Mouse (Mus musculus): ENCODE data around the gene Ppp6r3. TPM values are rescaled to one million over a fixed set of nuclear protein-coding genes. Genes with fewer than 3 reads are reported as not detected.

Gene Ppp6r3
- polyA plus RNA-seq (2014; fragmentation: Nextera tagmentation; extraction: Ambion mirVana): 53.9 and 58.9 TPM in 2 replicates

- H3K9ac ChIP-seq (ENCODE audit: low read depth, low read length): peak within 1 kb of the TSS; percentile 81
- H3K27me3 ChIP-seq (replicated peaks; ENCODE audit: control insufficient read depth, insufficient read depth, low read length): no peaks in the 10 kb centered on the region
- peak; percentile 95 for DNase-seq (ENCODE audit: low spot score)
- no peaks in the 10 kb centered on the region for H3K9me3 ChIP-seq (ENCODE audit: control insufficient read depth, low read length)
- ATAC-seq (replicated peaks; ENCODE audit: low FRiP score): peak; percentile 96
- peak within 1 kb of the TSS; percentile 80 for H3K4me3 ChIP-seq (ENCODE audit: low read depth, low read length)
- peak within 1 kb of the TSS; percentile 96 for H3K4me2 ChIP-seq
- H3K27ac ChIP-seq (ENCODE audit: low read depth, low read length): peak within 1 kb of the TSS; percentile 80
- H3K36me3 ChIP-seq (ENCODE audit: control insufficient read depth, insufficient read depth, low read length): no peaks in the 10 kb centered on the region
- H3K4me1 ChIP-seq (replicated peaks; ENCODE audit: control insufficient read depth, insufficient read depth, low read length): peaks cover 29% of the 10 kb centered on the region
- WGBS: under 1% methylated on average over 51 of the region's 51 CpGs
These were observed at the start of gene Ppp6r3 for GRCm38 (mm10) chr19:3575632-3576384. Ppp6r3 (minus strand) TSS chr19:3575749.

DNA sequence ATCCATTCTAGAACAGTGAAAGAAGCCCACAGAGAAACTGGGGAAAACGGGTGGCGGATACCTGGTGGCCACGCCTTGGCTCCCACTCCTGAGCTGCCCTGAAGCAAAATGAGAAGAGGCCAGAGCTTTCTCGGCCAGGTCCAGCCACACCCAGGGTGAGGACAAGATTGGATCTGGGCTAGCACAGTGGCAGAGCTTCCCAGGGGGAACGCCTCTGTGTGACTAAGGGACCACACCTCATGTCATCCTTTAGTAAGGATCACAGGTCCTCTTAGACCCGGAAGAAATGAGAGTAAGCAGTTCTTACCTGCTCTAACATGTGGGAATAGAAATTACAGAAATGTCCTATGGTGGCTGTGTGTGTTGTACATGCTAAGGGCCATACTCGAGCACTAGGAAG is 49.6 kb upstream of the Ppp6r3 start:
- no peaks in the 10 kb centered on the region for H3K27me3 ChIP-seq (replicated peaks; ENCODE audit: control insufficient read depth, insufficient read depth, low read length)
- H3K4me2 ChIP-seq: no peak overlapping the region
- WGBS: 80% methylated on average over 7 of the region's 7 CpGs
- no peaks in the 10 kb centered on the region for H3K4me1 ChIP-seq (replicated peaks; ENCODE audit: control insufficient read depth, insufficient read depth, low read length)
- H3K9me3 ChIP-seq (ENCODE audit: control insufficient read depth, low read length): no peaks in the 10 kb centered on the region; the same call in 1 of the 2 replicates
- no peak for ATAC-seq (replicated peaks; ENCODE audit: low FRiP score)
- DNase-seq (ENCODE audit: low spot score): no peak
- peaks cover 27% of the 10 kb centered on the region for H3K36me3 ChIP-seq (ENCODE audit: control insufficient read depth, insufficient read depth, low read length)
- no peak overlapping the region for H3K9ac ChIP-seq (ENCODE audit: low read depth, low read length)
- H3K27ac ChIP-seq (ENCODE audit: low read depth, low read length): no peak overlapping the region
- H3K4me3 ChIP-seq (ENCODE audit: low read depth, low read length): no peak overlapping the region

- Histone ChIP-seq H3K4me3 (ENCODE audit: low read depth, low read length) (no peak overlapping the region), H3K4me2 (no peak overlapping the region), H3K4me1 (replicated peaks; ENCODE audit: control insufficient read depth, insufficient read depth, low read length) (no peaks in the 10 kb centered on the region), H3K27ac (ENCODE audit: low read depth, low read length) (no peak overlapping the region), H3K27me3 (replicated peaks; ENCODE audit: control insufficient read depth, insufficient read depth, low read length) (no peaks in the 10 kb centered on the region), H3K9me3 (ENCODE audit: control insufficient read depth, low read length) (peaks cover 4% of the 10 kb centered on the region; the same call in 1 of the 2 replicates), H3K9ac (ENCODE audit: low read depth, low read length) (no peak overlapping the region), H3K36me3 (ENCODE audit: control insufficient read depth, insufficient read depth, low read length) (peaks cover 37% of the 10 kb centered on the region)
- ATAC-seq (replicated peaks; ENCODE audit: low FRiP score) (peak; percentile 61), DNase-seq (ENCODE audit: low spot score) (peak; percentile 62)
- WGBS: 61% methylated on average over 5 of the region's 5 CpGs
These were observed 48.3 kb upstream of the Ppp6r3 start for GRCm38 (mm10) chr19:3623824-3624223.

DNA sequence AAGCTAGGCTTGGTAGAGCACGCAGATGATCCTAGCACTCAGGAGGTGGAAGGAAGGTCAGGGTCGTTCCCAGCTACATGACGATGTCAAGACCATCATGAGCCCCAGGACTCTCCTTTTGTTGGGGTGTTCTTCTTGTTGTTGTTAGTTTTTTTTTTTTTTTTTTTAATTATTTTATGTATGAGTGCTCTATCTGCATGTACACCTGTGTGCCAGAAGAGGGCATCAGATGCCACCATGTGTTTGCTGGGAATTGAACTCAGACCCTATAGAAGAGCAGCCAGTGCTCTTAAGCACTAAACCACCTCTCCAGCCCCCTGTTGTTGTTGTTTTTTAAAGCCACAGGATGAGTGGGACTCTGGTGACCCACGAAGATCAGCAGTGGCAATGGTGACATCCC is 47.7 kb upstream of the Ppp6r3 start:
- peaks cover 4% of the 10 kb centered on the region; the same call in 1 of the 2 replicates for H3K9me3 ChIP-seq (ENCODE audit: control insufficient read depth, low read length)
- H3K4me1 ChIP-seq (replicated peaks; ENCODE audit: control insufficient read depth, insufficient read depth, low read length): no peaks in the 10 kb centered on the region
- no peak for DNase-seq (ENCODE audit: low spot score)
- peaks cover 37% of the 10 kb centered on the region for H3K36me3 ChIP-seq (ENCODE audit: control insufficient read depth, insufficient read depth, low read length)
- no peak overlapping the region for H3K4me3 ChIP-seq (ENCODE audit: low read depth, low read length)
- no peak overlapping the region for H3K9ac ChIP-seq (ENCODE audit: low read depth, low read length)
- ATAC-seq (replicated peaks; ENCODE audit: low FRiP score): no peak
- no peaks in the 10 kb centered on the region for H3K27me3 ChIP-seq (replicated peaks; ENCODE audit: control insufficient read depth, insufficient read depth, low read length)
- no peak overlapping the region for H3K4me2 ChIP-seq
- H3K27ac ChIP-seq (ENCODE audit: low read depth, low read length): no peak overlapping the region
- 91% methylated on average over 4 of the region's 4 CpGs for WGBS

GRCm38 (mm10) chr19:3620871-3621270 is 45.3 kb upstream of the Ppp6r3 start:
- H3K9me3 ChIP-seq (ENCODE audit: control insufficient read depth, low read length): peaks cover 4% of the 10 kb centered on the region; the same call in 1 of the 2 replicates
- ATAC-seq (replicated peaks; ENCODE audit: low FRiP score): no peak
- H3K36me3 ChIP-seq (ENCODE audit: control insufficient read depth, insufficient read depth, low read length): peaks cover 34% of the 10 kb centered on the region
- no peak overlapping the region for H3K4me3 ChIP-seq (ENCODE audit: low read depth, low read length)
- DNase-seq (ENCODE audit: low spot score): no peak
- H3K27me3 ChIP-seq (replicated peaks; ENCODE audit: control insufficient read depth, insufficient read depth, low read length): no peaks in the 10 kb centered on the region
- H3K4me2 ChIP-seq: no peak overlapping the region
- 91% methylated on average over 10 of the region's 10 CpGs for WGBS
- H3K27ac ChIP-seq (ENCODE audit: low read depth, low read length): no peak overlapping the region
- no peaks in the 10 kb centered on the region for H3K4me1 ChIP-seq (replicated peaks; ENCODE audit: control insufficient read depth, insufficient read depth, low read length)
- H3K9ac ChIP-seq (ENCODE audit: low read depth, low read length): no peak overlapping the region

- H3K27me3 ChIP-seq (replicated peaks; ENCODE audit: control insufficient read depth, insufficient read depth, low read length): no peaks in the 10 kb centered on the region
- H3K9me3 ChIP-seq (ENCODE audit: control insufficient read depth, low read length): peaks cover 4% of the 10 kb centered on the region; the same call in 1 of the 2 replicates
- no peak overlapping the region for H3K27ac ChIP-seq (ENCODE audit: low read depth, low read length)
- H3K4me2 ChIP-seq: no peak overlapping the region
- ATAC-seq (replicated peaks; ENCODE audit: low FRiP score): no peak
- H3K4me3 ChIP-seq (ENCODE audit: low read depth, low read length): no peak overlapping the region
- DNase-seq (ENCODE audit: low spot score): no peak
- H3K4me1 ChIP-seq (replicated peaks; ENCODE audit: control insufficient read depth, insufficient read depth, low read length): no peaks in the 10 kb centered on the region
- no peak overlapping the region for H3K9ac ChIP-seq (ENCODE audit: low read depth, low read length)
- H3K36me3 ChIP-seq (ENCODE audit: control insufficient read depth, insufficient read depth, low read length): peaks cover 41% of the 10 kb centered on the region
- 79% methylated on average over 2 of the region's 2 CpGs for WGBS
These were observed 43.8 kb upstream of the Ppp6r3 start for GRCm38 (mm10) chr19:3619359-3619758.

GRCm38 (mm10) chr19:3613991-3614390 is 38.4 kb upstream of the Ppp6r3 start:
- Histone ChIP-seq H3K9ac (ENCODE audit: low read depth, low read length) (no peak overlapping the region), H3K27me3 (replicated peaks; ENCODE audit: control insufficient read depth, insufficient read depth, low read length) (no peaks in the 10 kb centered on the region), H3K4me2 (no peak overlapping the region), H3K36me3 (ENCODE audit: control insufficient read depth, insufficient read depth, low read length) (peaks cover 34% of the 10 kb centered on the region), H3K4me1 (replicated peaks; ENCODE audit: control insufficient read depth, insufficient read depth, low read length) (no peaks in the 10 kb centered on the region), H3K4me3 (ENCODE audit: low read depth, low read length) (no peak overlapping the region), H3K9me3 (ENCODE audit: control insufficient read depth, low read length) (no peaks in the 10 kb centered on the region), H3K27ac (ENCODE audit: low read depth, low read length) (no peak overlapping the region)
- DNase-seq (ENCODE audit: low spot score): no peak
- WGBS: 90% methylated on average over 10 of the region's 10 CpGs
- no peak for ATAC-seq (replicated peaks; ENCODE audit: low FRiP score)

GRCm38 (mm10) chr19:3612534-3613273 is 37.2 kb upstream of the Ppp6r3 start:
- no peaks in the 10 kb centered on the region for H3K4me1 ChIP-seq (replicated peaks; ENCODE audit: control insufficient read depth, insufficient read depth, low read length)
- H3K4me3 ChIP-seq (ENCODE audit: low read depth, low read length): no peak overlapping the region
- H3K27ac ChIP-seq (ENCODE audit: low read depth, low read length): no peak overlapping the region
- no peak overlapping the region for H3K4me2 ChIP-seq
- DNase-seq (ENCODE audit: low spot score) (no peak), ATAC-seq (replicated peaks; ENCODE audit: low FRiP score) (no peak)
- H3K36me3 ChIP-seq (ENCODE audit: control insufficient read depth, insufficient read depth, low read length): peaks cover 32% of the 10 kb centered on the region
- no peak overlapping the region for H3K9ac ChIP-seq (ENCODE audit: low read depth, low read length)
- no peaks in the 10 kb centered on the region for H3K9me3 ChIP-seq (ENCODE audit: control insufficient read depth, low read length)
- no peaks in the 10 kb centered on the region for H3K27me3 ChIP-seq (replicated peaks; ENCODE audit: control insufficient read depth, insufficient read depth, low read length)
- 86% methylated on average over 4 of the region's 4 CpGs for WGBS

Measured in liver, embryonic 11.5 days (tissue).